Mouse (Mus musculus) myocyte (in vitro differentiated cells): Measurements from ENCODE around the gene Tssc4.

Experiments used
- CEBPB ChIP-seq: IDR thresholded peaks from 2 replicates; pipeline ENCODE4 v1.6.1; 2011; ENCODE audit warnings: mild to moderate bottlenecking, moderate library complexity; ENCODE audit not compliant: poor library complexity, insufficient read depth, severe bottlenecking
- E2F4 ChIP-seq: IDR thresholded peaks from one replicate; pipeline ENCODE4 v1.6.1; 2011; ENCODE audit warnings: mild to moderate bottlenecking, control low read depth, moderate library complexity; ENCODE audit not compliant: insufficient read depth
- MAX ChIP-seq: IDR thresholded peaks from one replicate; pipeline ENCODE4 v1.6.1; 2011; ENCODE audit warnings: low read depth, mild to moderate bottlenecking, control low read depth
- MYOD1 ChIP-seq, 3 experiments: IDR thresholded peaks; one replicate each; pipeline ENCODE4 v1.6.1; 2011; ENCODE audit warnings: control low read depth in 2 of 3, low read depth in 2 of 3, mild to moderate bottlenecking in 2 of 3, moderate library complexity in 1 of 3; ENCODE audit not compliant: insufficient read length in 2 of 3, control insufficient read depth in 1 of 3
- POLR2A ChIP-seq: IDR thresholded peaks from one replicate; pipeline ENCODE4 v1.6.1; 2011; ENCODE audit warnings: low read depth, mild to moderate bottlenecking, control low read depth, moderate library complexity; ENCODE audit not compliant: insufficient read length
- POLR2AphosphoS2 ChIP-seq: IDR thresholded peaks from one replicate; pipeline ENCODE4 v1.6.1; 2011; ENCODE audit warnings: low read depth, control low read depth; ENCODE audit not compliant: insufficient read length
- REST ChIP-seq: IDR thresholded peaks from one replicate; pipeline ENCODE4 v1.6.1; 2011; ENCODE audit warnings: mild to moderate bottlenecking, control low read depth, moderate library complexity; ENCODE audit not compliant: insufficient read depth, insufficient read length
- SRF ChIP-seq: IDR thresholded peaks from one replicate; pipeline ENCODE4 v1.6.1; 2011; ENCODE audit warnings: low read depth; ENCODE audit not compliant: control insufficient read depth, insufficient read length
- TCF12 ChIP-seq: IDR thresholded peaks from one replicate; pipeline ENCODE4 v1.6.1; 2011; ENCODE audit warnings: mild to moderate bottlenecking, control low read depth; ENCODE audit not compliant: poor library complexity, insufficient read depth, severe bottlenecking
- USF1 ChIP-seq: IDR thresholded peaks from one replicate; pipeline ENCODE4 v1.6.1; 2011; ENCODE audit warnings: low read depth, mild to moderate bottlenecking, control low read depth, moderate library complexity

DNA sequence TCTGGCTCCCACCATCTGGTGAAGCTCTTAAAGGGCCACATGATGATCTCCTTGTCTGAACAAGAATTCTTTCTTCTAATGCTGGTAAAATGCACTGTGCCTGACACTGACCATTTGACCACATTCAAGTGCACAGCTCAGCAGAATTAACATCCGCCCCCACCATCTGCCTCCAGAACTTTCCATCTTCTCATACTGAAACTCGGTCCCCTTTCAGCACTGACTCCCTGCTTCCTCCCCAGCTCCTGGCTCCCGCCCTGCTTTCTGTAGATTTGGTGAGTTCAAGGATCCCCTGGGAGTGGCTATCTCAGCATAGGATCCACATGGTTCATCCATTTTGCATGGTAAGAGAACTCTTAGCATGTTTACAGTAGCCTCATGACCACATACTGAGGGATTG is 48.3 kb upstream of the Tssc4 start:
- TF ChIP-seq POLR2AphosphoS2 (no peak), POLR2A (no peak), USF1 (no peak), E2F4 (no peak), REST (no peak), CEBPB (no peak), MYOD1 (IDR thresholded peaks at IDR 0.05; ENCODE audit: control insufficient read depth in 1 of 3, insufficient read length in 2 of 3, low read depth in 2 of 3) (no peak), SRF (no peak), TCF12 (no peak), MAX (no peak)
